ENCODE assay signal across 25 mouse cellular contexts in genomic region chr17:29179917-29180316, GRCm38 (mm10). TPM values are rescaled to one million over a fixed set of nuclear protein-coding genes. Genes with fewer than 3 reads are reported as not detected.
A peak's percentile ranks its signal among the peaks of the same experiment; 100 is the strongest.
DNase-seq lines count a peak whose midpoint lies in the region; ATAC-seq and TF ChIP-seq lines count a peak whose summit lies in the region.
"Had no signal": no experiment of that assay in that cellular context is flagged by ENCODE, and none has a peak within 500 bp of the region (broad histone marks: within the 10 kb centered on the region; RNA-seq: fewer than 3 reads in every experiment).

No protein-coding gene starts in this region.

- TF ChIP-seq CTCF in lung, postnatal 0 days (IDR thresholded peaks at IDR 0.05), result no peak

- ATAC-seq in forebrain, embryonic 15.5 days (replicated peaks), result no peak
- no peak for ATAC-seq in heart, embryonic 11.5 days (replicated peaks; ENCODE audit: insufficient number of reproducible peaks, low FRiP score, low TSS enrichment)
- no peak for ATAC-seq in heart, embryonic 13.5 days (ENCODE audit: extremely low read depth, insufficient number of reproducible peaks, low FRiP score, low TSS enrichment)
- ATAC-seq in lung, postnatal 0 days, result peak; percentile 58; the same call in 1 of the 2 replicates
- ATAC-seq: activated CD4-positive, CD25-positive, alpha-beta regulatory T cell, adult 4 months; CD4-positive, CD25-positive, alpha-beta regulatory T cell, adult 4 months; forebrain, embryonic 14.5 days had no signal

- H3K4me3 ChIP-seq in forebrain, embryonic 10.5 days, result no peak overlapping the region
- H3K4me3 ChIP-seq in forebrain, embryonic 15.5 days, result no peak overlapping the region
- H3K4me3 ChIP-seq in heart, embryonic 11.5 days (ENCODE audit: low read depth, low read length), result no peak overlapping the region
- no peak overlapping the region for H3K4me3 ChIP-seq in heart, embryonic 13.5 days
- H3K4me3 ChIP-seq in lung, postnatal 0 days (ENCODE audit: low read depth, low read length), result no peak overlapping the region
- H3K4me3 ChIP-seq: embryonic facial prominence, embryonic 10.5 days; embryonic facial prominence, embryonic 12.5 days; forebrain, embryonic 12.5 days had no signal

- 87% methylated on average over 6 of the region's 6 CpGs for WGBS in forebrain, embryonic 10.5 days
- 87% methylated on average over 6 of the region's 6 CpGs for WGBS in forebrain, embryonic 15.5 days
- 84% methylated on average over 6 of the region's 6 CpGs for WGBS in heart, embryonic 11.5 days (ENCODE audit: insufficient replicate concordance)
- WGBS in heart, embryonic 13.5 days, result 83% methylated on average over 6 of the region's 6 CpGs
- 78% methylated on average over 6 of the region's 6 CpGs for WGBS in lung, postnatal 0 days

- peaks cover 28% of the 10 kb centered on the region for H3K4me1 ChIP-seq in forebrain, embryonic 10.5 days
- H3K4me1 ChIP-seq in forebrain, embryonic 15.5 days, result peaks cover 14% of the 10 kb centered on the region
- H3K4me1 ChIP-seq in heart, embryonic 11.5 days (ENCODE audit: control insufficient read depth, insufficient read depth, low read length), result peaks cover 25% of the 10 kb centered on the region
- peaks cover 55% of the 10 kb centered on the region for H3K4me1 ChIP-seq in heart, embryonic 13.5 days
- 0 out of 2 replicates have a peak, but pooled peaks cover 2% of the 10 kb centered on the region for H3K4me1 ChIP-seq in lung, postnatal 0 days (ENCODE audit: insufficient read depth, low read depth, low read length)

- intact Hi-C loops in heart, postnatal 14 days (cut with DNase I), result loop anchor here (5.0 kb wide), 1 partner anchor 337 kb away; no protein-coding TSS in a partner anchor
- intact Hi-C loops in heart, postnatal 36 days (cut with DNase I), result loop anchor here (5.0 kb wide), 1 partner anchor 332 kb away; no protein-coding TSS in a partner anchor

- H3K36me3 ChIP-seq in forebrain, embryonic 10.5 days (replicated peaks), result no peaks in the 10 kb centered on the region
- no peaks in the 10 kb centered on the region for H3K36me3 ChIP-seq in forebrain, embryonic 15.5 days
- H3K36me3 ChIP-seq in heart, embryonic 11.5 days (ENCODE audit: control insufficient read depth, insufficient read depth, low read length), result no peaks in the 10 kb centered on the region
- no peaks in the 10 kb centered on the region for H3K36me3 ChIP-seq in heart, embryonic 13.5 days
- H3K36me3 ChIP-seq in lung, postnatal 0 days (ENCODE audit: insufficient read depth, low read length), result no peaks in the 10 kb centered on the region
- H3K36me3 ChIP-seq: embryonic facial prominence, embryonic 10.5 days; embryonic facial prominence, embryonic 12.5 days; forebrain, embryonic 12.5 days had no signal

- no peak for DNase-seq in forebrain, embryonic 10.5 days (ENCODE audit: extremely low spot score, low spot score)
- DNase-seq in heart, postnatal 14 days, result no peak
- DNase-seq in heart, postnatal 36 days, result no peak
- peak; percentile 67 for DNase-seq in lung, postnatal 0 days (ENCODE audit: low spot score)
- DNase-seq in lung, postnatal 10 days, result no peak
- DNase-seq: adrenal gland, adult 8-10 months; adrenal gland, postnatal 14 days; adrenal gland, postnatal 36 days; B cell, adult 2 months; cerebellum, adult 11-12 months; cerebellum, adult 2 months; cerebellum, adult 9-10 months; cerebellum, postnatal 10 days; cerebellum, postnatal 25 days had no signal

- no peak overlapping the region for H3K4me2 ChIP-seq in forebrain, embryonic 15.5 days (replicated peaks)
- H3K4me2 ChIP-seq in heart, embryonic 11.5 days, result no peak overlapping the region
- H3K4me2 ChIP-seq in heart, embryonic 13.5 days, result no peak overlapping the region
- no peak overlapping the region for H3K4me2 ChIP-seq in lung, postnatal 0 days (replicated peaks; ENCODE audit: low read depth, low read length)
- H3K4me2 ChIP-seq: embryonic facial prominence, embryonic 12.5 days; forebrain, embryonic 12.5 days had no signal

- H3K9me3 ChIP-seq in forebrain, embryonic 10.5 days, result no peaks in the 10 kb centered on the region
- no peaks in the 10 kb centered on the region for H3K9me3 ChIP-seq in forebrain, embryonic 15.5 days
- H3K9me3 ChIP-seq in heart, embryonic 11.5 days (replicated peaks; ENCODE audit: control insufficient read depth, low read length), result no peaks in the 10 kb centered on the region
- no peaks in the 10 kb centered on the region for H3K9me3 ChIP-seq in heart, embryonic 13.5 days
- H3K9me3 ChIP-seq in lung, postnatal 0 days (ENCODE audit: low read length), result no peaks in the 10 kb centered on the region
- H3K9me3 ChIP-seq: embryonic facial prominence, embryonic 10.5 days; embryonic facial prominence, embryonic 12.5 days; forebrain, embryonic 12.5 days; G1E had no signal

- peaks cover 23% of the 10 kb centered on the region for H3K27me3 ChIP-seq in forebrain, embryonic 10.5 days (ENCODE audit: poor library complexity, severe bottlenecking)
- H3K27me3 ChIP-seq in forebrain, embryonic 15.5 days, result no peaks in the 10 kb centered on the region
- no peaks in the 10 kb centered on the region for H3K27me3 ChIP-seq in heart, embryonic 11.5 days (ENCODE audit: control insufficient read depth, insufficient read depth, low read length)
- 0 out of 2 replicates have a peak, but pooled peaks cover 3% of the 10 kb centered on the region for H3K27me3 ChIP-seq in heart, embryonic 13.5 days (replicated peaks)
- no peaks in the 10 kb centered on the region for H3K27me3 ChIP-seq in lung, postnatal 0 days (replicated peaks; ENCODE audit: insufficient read depth, low read length)
- H3K27me3 ChIP-seq: embryonic facial prominence, embryonic 12.5 days; Patski had no signal

- 0 out of 2 replicates have a peak overlapping the region, but pooled peaks have one; percentile 30 for H3K27ac ChIP-seq in forebrain, embryonic 10.5 days
- no peak overlapping the region for H3K27ac ChIP-seq in forebrain, embryonic 15.5 days (replicated peaks)
- peak overlapping the region; percentile 30; the same call in 1 of the 2 replicates for H3K27ac ChIP-seq in heart, embryonic 11.5 days (ENCODE audit: low read depth, low read length)
- peak overlapping the region; percentile 56; the same call in 1 of the 2 replicates for H3K27ac ChIP-seq in heart, embryonic 13.5 days (replicated peaks)
- H3K27ac ChIP-seq in lung, postnatal 0 days (ENCODE audit: low read length), result no peak overlapping the region
- H3K27ac ChIP-seq: embryonic facial prominence, embryonic 10.5 days; embryonic facial prominence, embryonic 12.5 days; forebrain, embryonic 12.5 days had no signal

- TF ChIP-seq EP300 in lung, postnatal 0 days (IDR thresholded peaks at IDR 0.05), result no peak

- no peak overlapping the region for H3K9ac ChIP-seq in forebrain, embryonic 15.5 days (replicated peaks)
- no peak overlapping the region for H3K9ac ChIP-seq in heart, embryonic 11.5 days (ENCODE audit: low read depth, low read length)
- H3K9ac ChIP-seq in heart, embryonic 13.5 days, result no peak overlapping the region
- no peak overlapping the region for H3K9ac ChIP-seq in lung, postnatal 0 days (replicated peaks; ENCODE audit: low read depth)
- H3K9ac ChIP-seq: embryonic facial prominence, embryonic 12.5 days; forebrain, embryonic 12.5 days had no signal

RNA-seq across cellular contexts. Expression of gene Cpne5, which starts 58.0 kb away (rescaled TPM):
- polyA plus RNA-seq in forebrain, embryonic 10.5 days (2016; fragmentation: Nextera tagmentation; extraction: Ambion mirVana), result 5.3 and 6.2 TPM in 2 replicates
- polyA plus RNA-seq in forebrain, embryonic 15.5 days (2015; fragmentation: Nextera tagmentation; extraction: Ambion mirVana), result 21.3 and 24.9 TPM in 2 replicates
- polyA plus RNA-seq in heart, embryonic 11.5 days (2014; fragmentation: Nextera tagmentation; extraction: Ambion mirVana), result 24.0 and 28.8 TPM in 2 replicates
- 1 to 10 TPM; 2.3 to 3.9 TPM for total RNA-seq in heart, postnatal 14 days (2021)
- 17.4 and 21.0 TPM in 2 replicates for polyA plus RNA-seq in heart, embryonic 13.5 days (2015; fragmentation: Nextera tagmentation; extraction: Ambion mirVana)
- 1 to 10 TPM; 2.8 to 4.6 TPM for total RNA-seq in heart, postnatal 36 days (2021)
- 0.57 and 0.63 TPM in 2 replicates for polyA plus RNA-seq in lung, postnatal 0 days (2015; fragmentation: Nextera tagmentation; extraction: Ambion mirVana)

Comparison
In these comparisons a context has a peak if more than half of its experiments do, and no peak if none do; other contexts are left out.
1. H3K27ac ChIP-seq: peak in forebrain, embryonic 10.5 days (single experiment), heart, embryonic 11.5 days (single experiment) and heart, embryonic 13.5 days (single experiment); none in forebrain, embryonic 15.5 days (single experiment) and lung, postnatal 0 days (single experiment).